Mouse (Mus musculus) neural tube, embryonic 12.5 days (tissue): ENCODE data around the gene Ankfn1. TPM values are rescaled to one million over a fixed set of nuclear protein-coding genes. Genes with fewer than 3 reads are reported as not detected.

Experiments used
- ATAC-seq: fragments of 200-750 bp; cut with Nextera tagmentation; 2 replicates; pipeline ENCODE4 v1.8.0; 2017; ENCODE audit warnings: low read depth, mild to moderate bottlenecking, moderate TSS enrichment, moderate library complexity; ENCODE audit not compliant: low FRiP score
- H3K27ac ChIP-seq: fragments of 300-500 bp; sonication (generic); 2 replicates; pipeline ENCODE4 v1.5.1; 2016
- H3K27me3 ChIP-seq: fragments of 300-500 bp; sonication (generic); replicated peaks from 2 replicates; pipeline ENCODE4 v1.6.1; 2016; ENCODE audit warnings: mild to moderate bottlenecking
- H3K36me3 ChIP-seq: fragments of 300-500 bp; sonication (generic); 2 replicates; pipeline ENCODE4 v1.6.1; 2016; ENCODE audit warnings: mild to moderate bottlenecking
- H3K4me1 ChIP-seq: fragments of 300-500 bp; sonication (generic); 2 replicates; pipeline ENCODE4 v1.6.1; 2016
- H3K4me2 ChIP-seq: fragments of 300-500 bp; sonication (generic); replicated peaks from 2 replicates; pipeline ENCODE4 v1.6.1; 2016; ENCODE audit warnings: mild to moderate bottlenecking
- H3K4me3 ChIP-seq: fragments of 300-500 bp; sonication (generic); 2 replicates; pipeline ENCODE4 v1.5.1; 2016
- H3K9ac ChIP-seq: fragments of 300-500 bp; sonication (generic); 2 replicates; pipeline ENCODE4 v1.6.1; 2016; ENCODE audit warnings: mild to moderate bottlenecking
- H3K9me3 ChIP-seq: fragments of 300-500 bp; sonication (generic); 2 replicates; pipeline ENCODE4 v1.6.1; 2016; ENCODE audit warnings: mild to moderate bottlenecking
- WGBS: fragments of 180-500 bp; shearing (Covaris S2); methylation state at CpG from one replicate; pipeline ENCODE4 v1.1.7; 2016; 5-methylcytosine and 5-hydroxymethylcytosine counted together
- polyA plus RNA-seq: library from polyadenylated mRNA; unstranded; fragments of >200 nt; fragmentation: Nextera tagmentation; extraction: Ambion mirVana; gene quantifications from 2 replicates; pipeline ENCODE4 v1.2.1, GENCODE M21; 2016

Gene Ankfn1
- polyA plus RNA-seq, 1 experiment from 2014 or later = 1.2 TPM

GRCm38 (mm10) chr11:89382634-89383009 lies 394.8 kb downstream of the Ankfn1 start:
- ATAC-seq = 0 out of 2 replicates have a peak, but pooled peaks have one; percentile 44
- Histone ChIP-seq H3K4me2 (0 out of 2 replicates have a peak overlapping the region, but pooled peaks have one; percentile 20), H3K4me3 (no peak overlapping the region), H3K36me3 (no peaks in the 10 kb centered on the region), H3K27ac (no peak overlapping the region), H3K27me3 (no peaks in the 10 kb centered on the region), H3K4me1 (peaks cover 12% of the 10 kb centered on the region), H3K9me3 (no peaks in the 10 kb centered on the region), H3K9ac (no peak overlapping the region)
- 67% methylated on average over 2 of the region's 2 CpGs for WGBS

- no peak overlapping the region for H3K9ac ChIP-seq
Observed at GRCm38 (mm10) chr11:89381782-89382633, 395.4 kb downstream of the Ankfn1 start.

GRCm38 (mm10) chr11:89370941-89371340 lies 406.5 kb downstream of the Ankfn1 start:
- Histone ChIP-seq H3K4me1 (no peaks in the 10 kb centered on the region), H3K27me3 (no peaks in the 10 kb centered on the region), H3K4me3 (no peak overlapping the region), H3K36me3 (no peaks in the 10 kb centered on the region), H3K4me2 (no peak overlapping the region), H3K9me3 (no peaks in the 10 kb centered on the region), H3K9ac (no peak overlapping the region), H3K27ac (no peak overlapping the region)
- ATAC-seq = no peak
- 59% methylated on average over 14 of the region's 14 CpGs for WGBS

More at GRCm38 (mm10) chr11:89381782-89382633, 395.4 kb downstream of the Ankfn1 start:
- peak; percentile 89 for ATAC-seq
- 27% methylated on average over 8 of the region's 8 CpGs for WGBS
- Histone ChIP-seq H3K4me3 (no peak overlapping the region), H3K27ac (0 out of 2 replicates have a peak overlapping the region, but pooled peaks have one; percentile 32), H3K4me1 (peaks cover 12% of the 10 kb centered on the region), H3K36me3 (no peaks in the 10 kb centered on the region), H3K27me3 (no peaks in the 10 kb centered on the region), H3K9me3 (no peaks in the 10 kb centered on the region), H3K4me2 (peak overlapping the region; percentile 20; the same call in 1 of the 2 replicates)

DNA sequence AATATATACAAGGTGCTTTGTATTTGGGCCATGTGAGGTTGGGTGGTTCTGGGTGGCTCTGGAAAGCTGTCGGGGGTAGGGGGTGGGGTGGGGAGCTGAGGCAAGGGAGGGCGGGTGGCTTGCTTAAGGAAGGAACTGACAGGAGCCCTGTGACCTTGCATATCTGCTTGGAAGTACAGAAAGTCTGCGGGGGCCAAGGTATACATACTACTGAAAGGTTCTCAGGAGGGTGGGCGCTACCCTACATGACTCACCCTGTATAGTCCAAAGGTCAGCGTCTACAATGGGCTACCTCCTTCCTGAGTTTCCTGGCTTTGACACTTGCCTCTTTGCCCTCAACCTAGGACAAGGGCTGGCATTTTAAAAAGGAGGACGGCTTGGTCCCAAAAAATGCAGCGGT lies 407.1 kb downstream of the Ankfn1 start:
- no peaks in the 10 kb centered on the region for H3K27me3 ChIP-seq
- H3K36me3 ChIP-seq = no peaks in the 10 kb centered on the region
- H3K4me2 ChIP-seq = no peak overlapping the region
- no peak for ATAC-seq
- H3K4me1 ChIP-seq = no peaks in the 10 kb centered on the region
- H3K4me3 ChIP-seq = no peak overlapping the region
- 81% methylated on average over 7 of the region's 7 CpGs for WGBS
- H3K9me3 ChIP-seq = no peaks in the 10 kb centered on the region
- H3K27ac ChIP-seq = no peak overlapping the region
- no peak overlapping the region for H3K9ac ChIP-seq

GRCm38 (mm10) chr11:89363981-89364380 lies 413.5 kb downstream of the Ankfn1 start:
- no peak for ATAC-seq
- Histone ChIP-seq H3K4me3 (no peak overlapping the region), H3K27me3 (no peaks in the 10 kb centered on the region), H3K9ac (no peak overlapping the region), H3K27ac (no peak overlapping the region), H3K4me1 (no peaks in the 10 kb centered on the region), H3K9me3 (no peaks in the 10 kb centered on the region), H3K4me2 (no peak overlapping the region), H3K36me3 (no peaks in the 10 kb centered on the region)
- 86% methylated on average over 3 of the region's 3 CpGs for WGBS

DNA sequence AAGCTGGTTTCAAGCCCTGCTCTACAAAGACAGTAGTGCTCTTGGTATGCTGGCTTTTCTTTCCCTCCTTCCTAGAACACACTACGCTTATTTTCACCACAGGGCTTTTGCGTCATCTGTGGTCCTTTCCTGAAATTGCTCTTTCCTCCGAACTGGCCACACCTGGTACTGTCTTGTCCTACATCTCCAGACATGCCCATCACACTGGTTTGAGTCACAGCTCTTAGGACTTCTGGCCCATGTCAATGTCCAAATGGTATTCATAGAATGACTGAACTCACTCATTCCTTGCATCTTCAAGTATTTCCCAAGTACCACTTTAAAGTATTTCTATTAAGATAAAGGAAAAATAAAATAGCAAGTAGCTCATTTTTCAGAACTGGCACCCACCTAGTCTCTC lies 416.6 kb downstream of the Ankfn1 start:
- H3K27ac ChIP-seq = no peak overlapping the region
- H3K27me3 ChIP-seq = no peaks in the 10 kb centered on the region
- no peaks in the 10 kb centered on the region for H3K9me3 ChIP-seq
- 92% methylated on average over 3 of the region's 3 CpGs for WGBS
- H3K4me2 ChIP-seq = no peak overlapping the region
- no peaks in the 10 kb centered on the region for H3K36me3 ChIP-seq
- H3K9ac ChIP-seq = no peak overlapping the region
- H3K4me1 ChIP-seq = peaks cover 4% of the 10 kb centered on the region; the same call in 1 of the 2 replicates
- ATAC-seq = no peak
- no peak overlapping the region for H3K4me3 ChIP-seq

DNA sequence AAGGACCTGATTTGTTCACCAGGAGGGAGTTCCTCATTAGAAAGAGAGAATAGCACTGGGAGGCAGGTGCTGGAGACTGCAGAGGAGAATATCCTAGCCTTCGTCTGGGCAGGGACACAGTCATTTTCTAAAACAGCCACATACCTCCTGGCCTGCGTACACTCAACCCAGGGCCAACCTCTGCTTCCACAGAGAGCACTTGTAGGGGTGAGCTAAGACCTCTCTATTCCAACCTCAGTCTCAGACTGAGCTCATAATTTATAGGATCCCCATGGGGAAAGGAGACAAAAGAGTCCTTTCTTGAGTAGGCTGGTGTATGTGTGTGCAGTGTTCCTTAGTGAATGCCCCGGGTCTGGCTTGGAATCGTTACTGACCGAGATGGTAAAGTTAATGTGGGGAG lies 418.9 kb downstream of the Ankfn1 start:
- Histone ChIP-seq H3K9me3 (no peaks in the 10 kb centered on the region), H3K27me3 (no peaks in the 10 kb centered on the region), H3K9ac (no peak overlapping the region), H3K27ac (no peak overlapping the region), H3K4me2 (no peak overlapping the region), H3K4me1 (peaks cover 5% of the 10 kb centered on the region; the same call in 1 of the 2 replicates), H3K4me3 (no peak overlapping the region), H3K36me3 (no peaks in the 10 kb centered on the region)
- 28% methylated on average over 5 of the region's 5 CpGs for WGBS
- 0 out of 2 replicates have a peak, but pooled peaks have one; percentile 33 for ATAC-seq

DNA sequence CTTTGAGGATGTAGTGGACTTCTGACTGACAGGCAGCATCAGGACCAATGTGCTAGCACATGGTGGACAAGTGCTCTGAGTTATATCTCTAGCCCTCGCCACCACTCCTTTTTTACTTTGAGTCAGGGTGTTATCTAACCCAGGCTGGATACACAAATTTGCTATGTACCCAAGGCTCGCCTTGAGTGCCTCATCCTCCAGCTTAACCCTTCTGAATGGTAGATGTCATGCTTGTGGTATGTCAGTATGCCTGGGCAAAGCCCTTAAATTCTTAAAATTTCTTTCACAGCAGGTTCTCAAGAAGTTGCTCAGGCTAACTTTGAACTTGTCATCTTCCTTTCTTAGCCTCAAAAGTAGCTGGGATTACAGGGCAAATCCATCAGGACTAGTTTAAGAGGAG lies 421.0 kb downstream of the Ankfn1 start:
- peaks cover 5% of the 10 kb centered on the region; the same call in 1 of the 2 replicates for H3K4me1 ChIP-seq
- H3K9ac ChIP-seq = no peak overlapping the region
- no peaks in the 10 kb centered on the region for H3K36me3 ChIP-seq
- H3K9me3 ChIP-seq = no peaks in the 10 kb centered on the region
- H3K4me3 ChIP-seq = no peak overlapping the region
- H3K27ac ChIP-seq = no peak overlapping the region
- ATAC-seq = no peak
- 81% methylated on average over 2 of the region's 2 CpGs for WGBS
- no peak overlapping the region for H3K4me2 ChIP-seq
- H3K27me3 ChIP-seq = no peaks in the 10 kb centered on the region

DNA sequence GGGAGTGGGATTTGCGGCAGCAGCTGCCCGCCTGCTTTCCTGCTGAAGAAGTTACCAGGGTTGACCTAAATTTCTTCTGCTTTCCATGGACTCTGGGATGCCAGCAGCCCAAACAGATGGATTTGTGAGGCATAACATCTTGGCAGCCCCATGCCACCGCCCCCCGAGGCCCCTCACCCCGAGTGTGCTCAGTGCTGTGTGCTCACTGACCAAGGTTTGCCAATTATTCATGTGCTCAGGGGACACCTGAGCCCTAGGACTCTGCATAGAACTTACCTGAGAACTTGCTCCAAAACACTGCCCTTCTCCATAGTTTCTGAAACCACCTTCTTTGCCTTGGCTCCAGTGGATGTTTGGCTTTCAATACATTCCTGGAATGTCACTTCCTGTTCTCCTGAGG lies 421.4 kb downstream of the Ankfn1 start:
- peaks cover 5% of the 10 kb centered on the region; the same call in 1 of the 2 replicates for H3K4me1 ChIP-seq
- no peak overlapping the region for H3K4me2 ChIP-seq
- ATAC-seq = no peak
- no peaks in the 10 kb centered on the region for H3K27me3 ChIP-seq
- H3K27ac ChIP-seq = no peak overlapping the region
- no peak overlapping the region for H3K4me3 ChIP-seq
- H3K9me3 ChIP-seq = no peaks in the 10 kb centered on the region
- H3K36me3 ChIP-seq = no peaks in the 10 kb centered on the region
- 69% methylated on average over 5 of the region's 5 CpGs for WGBS
- no peak overlapping the region for H3K9ac ChIP-seq

DNA sequence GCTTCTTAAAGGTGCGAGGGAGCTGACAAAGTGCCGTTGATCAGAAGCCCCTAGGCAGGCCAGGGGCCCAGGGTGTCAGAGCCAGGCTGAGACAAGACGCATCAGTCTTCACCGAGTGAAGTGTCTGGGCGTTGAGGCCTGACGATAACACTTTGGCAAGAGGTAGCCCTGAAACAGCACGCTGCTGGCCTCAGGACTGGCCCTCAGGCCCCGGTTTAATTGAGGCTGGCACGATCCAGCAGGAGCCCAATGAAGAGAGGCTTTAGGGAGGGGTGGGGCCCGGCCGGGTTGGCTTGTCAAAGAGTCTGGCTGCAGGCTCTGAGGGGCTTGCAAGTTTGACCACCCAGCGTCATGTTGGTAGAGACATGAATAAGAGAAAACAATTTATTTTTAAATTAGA lies 437.2 kb downstream of the Ankfn1 start:
- H3K36me3 ChIP-seq = no peaks in the 10 kb centered on the region
- no peak overlapping the region for H3K4me3 ChIP-seq
- 44% methylated on average over 12 of the region's 12 CpGs for WGBS
- no peak overlapping the region for H3K9ac ChIP-seq
- H3K27ac ChIP-seq = no peak overlapping the region
- no peaks in the 10 kb centered on the region for H3K27me3 ChIP-seq
- ATAC-seq = no peak
- H3K9me3 ChIP-seq = no peaks in the 10 kb centered on the region
- H3K4me2 ChIP-seq = no peak overlapping the region
- no peaks in the 10 kb centered on the region for H3K4me1 ChIP-seq
